Mouse (Mus musculus) midbrain, postnatal 0 days (tissue): ENCODE data around the gene Prlh. TPM values are rescaled to one million over a fixed set of nuclear protein-coding genes. Genes with fewer than 3 reads are reported as not detected.
A peak's percentile ranks its signal among the peaks of the same experiment; 100 is the strongest.

Experiments used
- ATAC-seq: fragments of 200-750 bp; cut with Nextera tagmentation; 2 replicates; pipeline ENCODE4 v1.8.0; 2017; ENCODE audit warnings: moderate number of reproducible peaks, mild to moderate bottlenecking, moderate TSS enrichment, moderate library complexity; ENCODE audit not compliant: low FRiP score
- DNase-seq: peaks from one replicate; pipeline ENCODE4 v3.0.0-alpha.2; 2015; ENCODE audit warnings: low spot score
- H3K27ac ChIP-seq: fragments of 300-500 bp; sonication (generic); 2 replicates; pipeline ENCODE4 v1.5.1; 2014; ENCODE audit warnings: low read depth, mild to moderate bottlenecking, low read length, mixed read lengths
- H3K27me3 ChIP-seq: fragments of 300-500 bp; sonication (generic); 2 replicates; pipeline ENCODE4 v1.6.1; 2014; ENCODE audit warnings: low read length, control low read depth, mixed read lengths; ENCODE audit not compliant: insufficient read depth
- H3K36me3 ChIP-seq: fragments of 300-500 bp; sonication (generic); 2 replicates; pipeline ENCODE4 v1.6.1; 2014; ENCODE audit warnings: low read length, control low read depth, mixed read lengths; ENCODE audit not compliant: insufficient read depth
- H3K4me1 ChIP-seq: fragments of 300-500 bp; sonication (generic); 2 replicates; pipeline ENCODE4 v1.6.1; 2014; ENCODE audit warnings: mild to moderate bottlenecking, control low read depth, antibody characterized with exemption, low read length, mixed read lengths; ENCODE audit not compliant: insufficient read depth
- H3K4me2 ChIP-seq: fragments of 300-500 bp; sonication (generic); 2 replicates; pipeline ENCODE4 v1.6.1; 2014; ENCODE audit warnings: low read depth, mild to moderate bottlenecking, low read length, mixed read lengths; ENCODE audit not compliant: poor library complexity, severe bottlenecking
- H3K4me3 ChIP-seq: fragments of 300-500 bp; sonication (generic); 2 replicates; pipeline ENCODE4 v1.5.1; 2014; ENCODE audit warnings: low read depth, mild to moderate bottlenecking, low read length, moderate library complexity
- H3K9ac ChIP-seq: fragments of 300-500 bp; sonication (generic); replicated peaks from 2 replicates; pipeline ENCODE4 v1.6.1; 2014; ENCODE audit warnings: mild to moderate bottlenecking, low read length, moderate library complexity, mixed read lengths; ENCODE audit not compliant: poor library complexity, severe bottlenecking
- H3K9me3 ChIP-seq: fragments of 300-500 bp; sonication (generic); 2 replicates; pipeline ENCODE4 v1.6.1; 2016; ENCODE audit warnings: low read length, control low read depth
- CTCF ChIP-seq: IDR thresholded peaks from 2 replicates; pipeline ENCODE4 v1.5.1; 2016; ENCODE audit warnings: antibody characterized with exemption, mild to moderate bottlenecking
- WGBS: fragments of 180-500 bp; shearing (Covaris S2); extraction: QIAGEN DNeasy Blood & Tissue Kit; methylation state at CpG from one replicate; pipeline ENCODE4 v1.1.7; 2014; 5-methylcytosine and 5-hydroxymethylcytosine counted together
- polyA plus RNA-seq: library from polyadenylated mRNA; unstranded; fragments of >200 nt; fragmentation: Nextera tagmentation; extraction: Ambion mirVana; gene quantifications from 2 replicates; pipeline ENCODE4 v1.2.1, GENCODE M21; 2015
- total RNA-seq: library from RNA; depleted of rRNA; stranded (reverse); fragments of >200 nt; gene quantifications from 2 replicates; pipeline ENCODE4 v1.2.3, GENCODE M21; 2014

Gene Prlh
- total and polyA plus RNA-seq, 2 experiments from 2014 or later, result not detected

DNA sequence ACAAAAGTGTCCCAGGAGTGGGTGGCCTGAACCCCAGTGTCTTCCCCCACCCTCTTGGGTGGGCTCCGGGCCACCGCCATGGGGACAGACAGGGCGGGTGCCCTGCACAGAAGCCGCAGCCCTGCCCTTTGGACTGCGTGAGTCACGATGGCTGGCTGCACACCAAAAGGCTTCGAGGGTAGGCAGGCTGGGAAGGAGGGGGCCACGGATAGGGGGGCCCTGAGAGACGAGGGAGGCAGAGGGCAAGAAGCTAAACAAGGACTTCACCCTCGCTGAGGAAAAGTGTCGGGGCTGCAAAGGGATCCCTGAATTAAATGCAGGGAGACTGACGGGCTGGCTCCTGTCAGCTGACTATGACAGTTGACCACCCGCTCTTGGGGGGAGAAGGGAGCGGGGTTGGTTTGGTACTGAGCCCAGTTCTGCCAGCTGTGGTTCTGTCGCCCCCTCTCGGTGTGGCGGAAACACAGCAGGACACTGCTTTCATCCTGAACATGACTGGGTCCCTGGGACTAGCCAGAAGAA lies 43.2 kb upstream of the Prlh start:
- Histone ChIP-seq H3K36me3 (no peaks in the 10 kb centered on the region), H3K9me3 (no peaks in the 10 kb centered on the region), H3K4me3 (no peak overlapping the region), H3K4me2 (peak overlapping the region; percentile 24), H3K9ac (no peak overlapping the region), H3K4me1 (no peaks in the 10 kb centered on the region), H3K27me3 (0 out of 2 replicates have a peak, but pooled peaks cover under 1% of the 10 kb centered on the region), H3K27ac (no peak overlapping the region)
- 36% methylated on average over 17 of the region's 17 CpGs for WGBS
- peak; percentile 57 for TF ChIP-seq CTCF
- DNase-seq, result no peak
- peak; percentile 50; the same call in 1 of the 2 replicates for ATAC-seq

DNA sequence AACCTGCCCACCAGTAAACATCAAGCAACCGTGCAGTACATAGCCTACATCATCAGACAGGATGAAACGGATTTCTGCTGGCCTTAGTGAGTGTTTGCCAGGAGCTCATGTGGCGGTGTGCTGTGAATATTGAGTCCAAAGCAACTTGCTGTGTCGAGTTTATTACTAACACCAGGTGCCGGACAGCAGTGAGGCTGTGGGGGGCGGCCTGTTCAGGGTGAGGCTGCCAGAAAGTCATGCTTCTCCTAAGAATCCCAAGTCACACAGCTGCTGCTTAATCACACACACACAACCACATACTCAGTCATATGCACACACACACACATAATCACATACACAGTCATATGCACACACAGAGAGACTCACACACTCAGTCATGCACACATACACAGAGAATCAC lies 39.7 kb upstream of the Prlh start:
- no peak for ATAC-seq
- TF ChIP-seq CTCF, result no peak

DNA sequence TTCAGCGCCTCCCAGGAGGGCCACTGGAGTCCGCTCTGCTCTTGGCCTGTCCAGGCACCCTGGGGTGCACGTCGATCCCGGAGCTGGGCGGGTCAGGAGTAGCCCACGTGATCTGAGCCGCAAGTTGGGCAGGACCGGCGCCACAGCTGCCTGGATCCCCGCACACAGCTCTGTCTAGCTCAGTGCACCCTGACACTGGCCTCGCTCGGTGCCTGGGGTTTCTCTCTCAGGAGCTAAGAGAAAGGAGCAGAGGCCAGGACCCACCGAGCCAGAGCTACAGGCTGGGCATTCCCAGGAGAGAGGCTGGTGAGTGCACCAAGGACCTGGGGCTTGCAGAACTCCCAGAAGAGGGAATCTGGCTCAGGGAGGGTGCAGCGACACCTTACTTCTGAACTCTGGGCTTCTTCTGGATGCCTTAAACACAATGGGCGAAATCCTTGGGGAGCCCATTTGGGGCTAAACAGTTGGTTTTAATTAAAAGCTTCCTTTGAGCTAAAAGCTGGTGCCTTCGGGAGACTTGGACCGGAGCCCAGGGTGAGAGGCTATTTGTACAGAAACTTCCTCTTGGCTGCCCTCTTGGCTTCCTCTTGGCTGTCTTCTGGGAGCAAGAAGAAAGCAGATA lies 37.8 kb upstream of the Prlh start, which contains the start of gene Mlph:
TSS of gene Mlph (plus strand) at position 138 of the 622 bp plus-strand sequence.
- Histone ChIP-seq H3K9ac (no peak within 1 kb of the TSS), H3K9me3 (peaks cover 6% of the 10 kb centered on the region; the same call in 1 of the 2 replicates), H3K4me2 (peak within 1 kb of the TSS; percentile 39), H3K4me3 (0 out of 2 replicates have a peak within 1 kb of the TSS, but pooled peaks have one; percentile 0), H3K27ac (no peak within 1 kb of the TSS), H3K4me1 (no peaks in the 10 kb centered on the region), H3K36me3 (no peaks in the 10 kb centered on the region), H3K27me3 (0 out of 2 replicates have a peak, but pooled peaks cover 9% of the 10 kb centered on the region)
- 9% methylated on average over 18 of the region's 18 CpGs for WGBS
- ATAC-seq (no peak), DNase-seq (peak; percentile 68)
- TF ChIP-seq CTCF, result no peak

More for the DNA sequence above, 39.7 kb upstream of the Prlh start:
- no peak overlapping the region for H3K4me3 ChIP-seq
- no peaks in the 10 kb centered on the region for H3K9me3 ChIP-seq
- no peak overlapping the region for H3K27ac ChIP-seq
- DNase-seq, result peak; percentile 44
- WGBS, result 63% methylated on average over 6 of the region's 6 CpGs
- no peaks in the 10 kb centered on the region for H3K4me1 ChIP-seq
- H3K27me3 ChIP-seq, result 0 out of 2 replicates have a peak, but pooled peaks cover 9% of the 10 kb centered on the region
- no peaks in the 10 kb centered on the region for H3K36me3 ChIP-seq
- H3K4me2 ChIP-seq, result no peak overlapping the region
- no peak overlapping the region for H3K9ac ChIP-seq

DNA sequence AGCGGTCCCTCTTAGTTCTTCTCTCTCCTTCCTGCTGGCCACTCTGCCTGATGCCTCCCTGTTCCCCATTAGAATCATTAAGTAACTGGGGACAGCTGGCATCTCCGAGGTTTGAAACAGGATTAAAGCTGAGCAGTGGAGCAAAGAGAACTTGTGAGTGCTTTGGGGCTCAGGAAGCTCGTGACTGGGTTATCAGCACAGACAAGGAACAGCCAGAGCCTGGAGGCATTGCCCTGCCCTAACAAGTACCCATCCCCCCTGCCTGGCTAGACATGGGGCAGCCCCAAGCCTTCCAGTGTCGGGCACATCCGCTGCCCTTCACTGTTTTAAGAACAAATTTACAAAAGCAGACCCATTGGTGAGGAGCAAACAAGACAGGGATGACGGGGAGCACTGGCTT lies 35.4 kb upstream of the Prlh start:
- H3K9me3 ChIP-seq, result peaks cover 7% of the 10 kb centered on the region; the same call in 1 of the 2 replicates
- H3K9ac ChIP-seq, result no peak overlapping the region
- ATAC-seq (no peak), DNase-seq (peak; percentile 43)
- WGBS, result 52% methylated on average over 6 of the region's 6 CpGs
- no peak for TF ChIP-seq CTCF
- H3K36me3 ChIP-seq, result no peaks in the 10 kb centered on the region
- 0 out of 2 replicates have a peak, but pooled peaks cover 9% of the 10 kb centered on the region for H3K27me3 ChIP-seq
- no peak overlapping the region for H3K4me2 ChIP-seq
- H3K4me1 ChIP-seq, result no peaks in the 10 kb centered on the region
- H3K4me3 ChIP-seq, result no peak overlapping the region
- no peak overlapping the region for H3K27ac ChIP-seq

DNA sequence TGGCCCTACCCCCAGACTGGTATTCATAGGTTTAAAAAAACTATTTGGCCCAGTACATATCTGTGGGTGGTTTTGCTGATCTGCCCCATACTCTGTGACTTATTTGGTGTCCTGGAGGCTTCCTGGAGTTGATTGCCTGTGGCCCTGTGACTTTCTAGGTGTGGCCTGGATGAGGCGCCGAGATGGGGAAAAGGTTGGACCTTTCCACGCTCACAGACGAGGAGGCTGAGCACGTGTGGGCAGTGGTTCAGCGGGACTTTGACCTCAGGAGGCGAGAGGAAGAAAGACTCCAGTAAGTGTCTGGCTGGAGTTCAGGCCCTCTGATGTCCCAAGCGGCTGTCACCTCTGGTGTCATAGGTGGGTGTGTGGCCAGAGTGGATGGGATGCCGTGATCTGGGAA lies 31.2 kb upstream of the Prlh start:
- TF ChIP-seq CTCF, result no peak
- no peak overlapping the region for H3K4me2 ChIP-seq
- peaks cover 7% of the 10 kb centered on the region; the same call in 1 of the 2 replicates for H3K9me3 ChIP-seq
- no peak overlapping the region for H3K9ac ChIP-seq
- 93% methylated on average over 9 of the region's 9 CpGs for WGBS
- H3K4me1 ChIP-seq, result no peaks in the 10 kb centered on the region
- DNase-seq, result no peak
- ATAC-seq, result no peak
- no peaks in the 10 kb centered on the region for H3K27me3 ChIP-seq
- no peak overlapping the region for H3K27ac ChIP-seq
- no peak overlapping the region for H3K4me3 ChIP-seq
- no peaks in the 10 kb centered on the region for H3K36me3 ChIP-seq

DNA sequence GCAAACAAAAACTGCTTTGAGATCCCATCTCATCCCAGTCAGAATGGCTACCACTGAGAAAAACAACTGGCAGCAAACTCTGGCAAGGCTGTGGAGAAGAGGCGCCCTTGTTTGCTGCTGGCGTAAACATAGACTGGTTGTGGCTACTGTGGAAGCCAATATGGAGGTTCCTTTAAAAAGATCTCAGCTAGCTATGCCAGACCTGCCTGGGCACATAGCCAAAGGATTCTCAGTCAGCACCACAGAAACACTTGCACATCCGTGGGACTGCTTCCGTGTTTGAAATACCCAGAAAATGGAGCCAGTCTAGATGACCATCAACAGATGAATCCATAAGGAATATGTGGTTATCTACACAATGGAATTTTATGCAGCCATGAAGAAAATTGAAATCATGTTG lies 26.9 kb upstream of the Prlh start:
- H3K36me3 ChIP-seq, result no peaks in the 10 kb centered on the region
- H3K9ac ChIP-seq, result no peak overlapping the region
- ATAC-seq (no peak), DNase-seq (peak; percentile 61)
- no peaks in the 10 kb centered on the region for H3K4me1 ChIP-seq
- no peaks in the 10 kb centered on the region for H3K9me3 ChIP-seq
- H3K27ac ChIP-seq, result no peak overlapping the region
- H3K27me3 ChIP-seq, result peaks cover 4% of the 10 kb centered on the region; the same call in 1 of the 2 replicates
- TF ChIP-seq CTCF, result no peak
- no peak overlapping the region for H3K4me3 ChIP-seq
- H3K4me2 ChIP-seq, result no peak overlapping the region
- 71% methylated on average over 4 of the region's 4 CpGs for WGBS
